Mouse (Mus musculus) neutrophil, adult 83 days (primary cell): ENCODE measurements around the gene Ccdc63. TPM values are rescaled to one million over a fixed set of nuclear protein-coding genes. Genes with fewer than 3 reads are reported as not detected.

Experiments used
- total RNA-seq, 2 experiments: library from RNA; stranded (reverse); gene quantifications; one replicate each; pipeline ENCODE4 v1.2.4; 2023

Ccdc63 gene
- total RNA-seq, result 1 to 10 TPM; 6.2 to 9.1 TPM

GRCm38 (mm10) chr5:122140723-122141122 lies at the start of gene Ccdc63:
TSS of gene Ccdc63 (minus strand) at chr5:122140823.

GRCm38 (mm10) chr5:122157827-122158381 lies 17.3 kb upstream of the Ccdc63 start, which contains the start of gene Ppp1cc:
TSS of gene Ppp1cc (plus strand) at chr5:122158278.

Other genes starting within 250 kb of the Ccdc63 start
- gene Cux2, start 90.7 kb downstream of the Ccdc63 start, total RNA-seq, result 1 to 10 TPM in 1 of 2 experiments, under 1 TPM in 1; 0.79 to 2.5 TPM
- gene Myl2, start 39.9 kb downstream of the Ccdc63 start, total RNA-seq, result 1 to 10 TPM; 4.2 to 6.6 TPM
- 100 to 1,000 TPM; 201 to 214 TPM for gene Ppp1cc, start 17.5 kb upstream of the Ccdc63 start, total RNA-seq
- gene Hvcn1, start 66.0 kb upstream of the Ccdc63 start, total RNA-seq, result 100 to 1,000 TPM in 1 of 2 experiments, 10 to 100 TPM in 1; 98.6 to 111 TPM
- 1 to 10 TPM; 8.0 TPM for gene Tctn1, start 123.6 kb upstream of the Ccdc63 start, total RNA-seq
- 10 to 100 TPM; 14.5 to 18.4 TPM for gene Pptc7, start 143.5 kb upstream of the Ccdc63 start, total RNA-seq
- 1 to 10 TPM; 1.1 to 2.4 TPM for gene Rad9b, start 213.4 kb upstream of the Ccdc63 start, total RNA-seq
- gene Vps29, start 213.5 kb upstream of the Ccdc63 start, total RNA-seq, result 10 to 100 TPM; 57.0 to 59.9 TPM
- 10 to 100 TPM; 14.4 to 14.6 TPM for gene Gpn3, start 231.1 kb upstream of the Ccdc63 start, total RNA-seq
- gene Fam216a, start 231.5 kb upstream of the Ccdc63 start, total RNA-seq, result 1 to 10 TPM; 5.4 to 5.6 TPM